Mouse (Mus musculus): ENCODE measurements around the gene Dis3l2. TPM values are rescaled to one million over a fixed set of nuclear protein-coding genes. Genes with fewer than 3 reads are reported as not detected.

The Dis3l2 gene
- polyA plus RNA-seq, 1 experiment from 2014 or later, result 8.8 TPM

DNA sequence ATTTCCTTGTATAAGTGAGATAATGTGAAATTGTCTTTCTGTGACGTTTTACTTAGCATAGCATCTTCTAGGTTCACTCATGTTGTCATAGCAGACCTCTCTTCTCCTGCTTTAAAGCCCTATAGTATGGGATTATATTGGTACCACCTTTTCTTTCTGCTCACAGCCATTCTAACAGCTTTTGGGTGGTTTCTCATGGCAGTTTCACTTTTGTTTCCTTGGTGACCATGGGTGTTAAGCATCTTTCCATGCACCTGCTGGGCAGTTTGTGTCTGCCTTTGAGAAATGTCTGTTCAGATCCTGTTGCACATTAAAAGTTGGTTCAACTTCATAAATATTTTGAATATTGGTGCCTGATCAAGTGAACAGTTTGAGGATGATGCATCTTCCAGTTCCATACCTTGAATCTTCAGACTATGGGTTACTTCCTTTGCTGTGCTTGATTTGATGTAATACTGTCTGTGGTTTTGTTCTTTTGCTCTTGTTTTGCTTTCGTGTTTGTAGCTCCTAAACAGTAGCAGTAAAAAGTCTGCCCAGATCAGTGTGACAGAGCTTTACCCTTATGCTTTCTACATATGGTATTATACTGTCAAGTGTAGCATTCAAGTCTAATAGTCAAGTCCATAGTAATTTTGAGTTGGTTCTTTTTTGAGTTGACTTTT lies 29.7 kb downstream of the Dis3l2 start:
- H3K4me1 ChIP-seq (replicated peaks), result no peaks in the 10 kb centered on the region; the same call in 1 of the 2 replicates
- H3K9me3 ChIP-seq (replicated peaks), result no peaks in the 10 kb centered on the region
- no peak overlapping the region for H3K4me2 ChIP-seq
- no peaks in the 10 kb centered on the region for H3K36me3 ChIP-seq
- H3K27me3 ChIP-seq, result no peaks in the 10 kb centered on the region
- H3K4me3 ChIP-seq (replicated peaks), result no peak overlapping the region
- ATAC-seq (ENCODE audit: low read depth) (no peak), DNase-seq (no peak)
- no peak overlapping the region for H3K27ac ChIP-seq
- 39% methylated on average over 2 of the region's 2 CpGs for WGBS (ENCODE audit: insufficient replicate concordance)
- H3K9ac ChIP-seq, result no peak overlapping the region

GRCm38 (mm10) chr1:86736414-86736813 lies 32.8 kb downstream of the Dis3l2 start:
- Histone ChIP-seq H3K9me3 (replicated peaks) (no peaks in the 10 kb centered on the region), H3K27ac (no peak overlapping the region), H3K4me2 (no peak overlapping the region), H3K9ac (no peak overlapping the region), H3K27me3 (no peaks in the 10 kb centered on the region), H3K4me3 (replicated peaks) (no peak overlapping the region), H3K36me3 (no peaks in the 10 kb centered on the region), H3K4me1 (replicated peaks) (peaks cover 2% of the 10 kb centered on the region; the same call in 1 of the 2 replicates)
- ATAC-seq (ENCODE audit: low read depth), result no peak
- no peak for DNase-seq
- WGBS (ENCODE audit: insufficient replicate concordance), result 46% methylated on average over 1 of the region's 1 CpGs

DNA sequence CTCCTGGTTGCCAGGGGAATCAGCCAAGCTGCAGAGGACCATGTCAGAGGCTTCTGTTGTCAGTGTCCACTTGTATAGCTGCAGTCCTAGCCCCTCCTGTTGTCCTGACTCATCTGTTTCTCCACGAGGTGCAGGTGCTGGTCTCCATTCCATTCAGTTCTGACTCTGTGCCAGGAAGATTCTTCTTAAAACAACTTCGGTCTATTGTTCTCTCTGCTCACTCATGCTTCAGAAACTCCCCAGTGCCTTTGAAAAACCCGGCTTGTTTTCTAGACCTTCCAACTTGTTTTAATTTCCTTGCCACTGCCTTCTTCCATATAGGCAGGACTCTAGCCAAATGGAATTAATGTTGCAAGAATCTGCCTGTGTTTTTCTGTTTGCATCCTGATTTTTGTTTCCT lies 39.3 kb downstream of the Dis3l2 start:
- H3K4me2 ChIP-seq, result no peak overlapping the region
- 0 out of 2 replicates have a peak, but pooled peaks cover 10% of the 10 kb centered on the region for H3K36me3 ChIP-seq
- H3K9me3 ChIP-seq (replicated peaks), result no peaks in the 10 kb centered on the region
- no peak overlapping the region for H3K9ac ChIP-seq
- H3K4me3 ChIP-seq (replicated peaks), result no peak overlapping the region
- ATAC-seq (ENCODE audit: low read depth) (no peak), DNase-seq (no peak)
- 69% methylated on average over 3 of the region's 3 CpGs for WGBS (ENCODE audit: insufficient replicate concordance)
- 0 out of 2 replicates have a peak, but pooled peaks cover 2% of the 10 kb centered on the region for H3K4me1 ChIP-seq (replicated peaks)
- no peak overlapping the region for H3K27ac ChIP-seq
- H3K27me3 ChIP-seq, result no peaks in the 10 kb centered on the region

GRCm38 (mm10) chr1:86747034-86747433 lies 43.4 kb downstream of the Dis3l2 start:
- DNase-seq, result no peak
- no peaks in the 10 kb centered on the region for H3K27me3 ChIP-seq
- no peak overlapping the region for H3K4me2 ChIP-seq
- no peak overlapping the region for H3K4me3 ChIP-seq (replicated peaks)
- no peaks in the 10 kb centered on the region for H3K9me3 ChIP-seq (replicated peaks)
- no peak overlapping the region for H3K27ac ChIP-seq
- no peaks in the 10 kb centered on the region for H3K4me1 ChIP-seq (replicated peaks)
- no peak for ATAC-seq (ENCODE audit: low read depth)
- 72% methylated on average over 2 of the region's 2 CpGs for WGBS (ENCODE audit: insufficient replicate concordance)
- peaks cover 14% of the 10 kb centered on the region; the same call in 1 of the 2 replicates for H3K36me3 ChIP-seq
- H3K9ac ChIP-seq, result no peak overlapping the region

GRCm38 (mm10) chr1:86750094-86750493 lies 46.5 kb downstream of the Dis3l2 start:
- Histone ChIP-seq H3K27me3 (no peaks in the 10 kb centered on the region), H3K36me3 (peaks cover 12% of the 10 kb centered on the region; the same call in 1 of the 2 replicates), H3K9ac (no peak overlapping the region), H3K4me3 (replicated peaks) (no peak overlapping the region), H3K27ac (no peak overlapping the region), H3K9me3 (replicated peaks) (no peaks in the 10 kb centered on the region), H3K4me2 (no peak overlapping the region), H3K4me1 (replicated peaks) (no peaks in the 10 kb centered on the region)
- no peak for DNase-seq
- WGBS (ENCODE audit: insufficient replicate concordance), result 57% methylated on average over 3 of the region's 3 CpGs
- ATAC-seq (ENCODE audit: low read depth), result no peak

- H3K4me1 ChIP-seq (replicated peaks), result no peaks in the 10 kb centered on the region
- whole genome bisulfite sequencing (ENCODE audit: insufficient replicate concordance), result 71% methylated on average over 8 of the region's 8 CpGs
- no peak overlapping the region for H3K4me3 ChIP-seq (replicated peaks)
- ATAC-seq (ENCODE audit: low read depth) (no peak), DNase-seq (no peak)
- H3K27me3 ChIP-seq, result no peaks in the 10 kb centered on the region
- peaks cover 4% of the 10 kb centered on the region; the same call in 1 of the 2 replicates for H3K36me3 ChIP-seq
- no peak overlapping the region for H3K27ac ChIP-seq
- no peak overlapping the region for H3K9ac ChIP-seq
- no peaks in the 10 kb centered on the region for H3K9me3 ChIP-seq (replicated peaks)
- H3K4me2 ChIP-seq, result no peak overlapping the region
These were observed 49.8 kb downstream of the Dis3l2 start for GRCm38 (mm10) chr1:86753416-86753815.

- H3K27me3 ChIP-seq, result no peaks in the 10 kb centered on the region
- ATAC-seq (ENCODE audit: low read depth) (no peak), DNase-seq (no peak)
- no peaks in the 10 kb centered on the region for H3K4me1 ChIP-seq (replicated peaks)
- no peak overlapping the region for H3K4me3 ChIP-seq (replicated peaks)
- no peak overlapping the region for H3K4me2 ChIP-seq
- H3K27ac ChIP-seq, result no peak overlapping the region
- WGBS (ENCODE audit: insufficient replicate concordance), result 75% methylated on average over 3 of the region's 3 CpGs
- no peak overlapping the region for H3K9ac ChIP-seq
- H3K36me3 ChIP-seq, result peaks cover 4% of the 10 kb centered on the region; the same call in 1 of the 2 replicates
- H3K9me3 ChIP-seq (replicated peaks), result no peaks in the 10 kb centered on the region
These were observed 50.7 kb downstream of the Dis3l2 start for GRCm38 (mm10) chr1:86754335-86754734.

GRCm38 (mm10) chr1:86758091-86758490 lies 54.5 kb downstream of the Dis3l2 start:
- H3K4me1 ChIP-seq (replicated peaks), result no peaks in the 10 kb centered on the region
- no peaks in the 10 kb centered on the region for H3K36me3 ChIP-seq
- no peak overlapping the region for H3K4me3 ChIP-seq (replicated peaks)
- ATAC-seq (ENCODE audit: low read depth) (no peak), DNase-seq (no peak)
- WGBS (ENCODE audit: insufficient replicate concordance), result 78% methylated on average over 6 of the region's 6 CpGs
- H3K9ac ChIP-seq, result no peak overlapping the region
- no peaks in the 10 kb centered on the region for H3K27me3 ChIP-seq
- H3K27ac ChIP-seq, result no peak overlapping the region
- H3K4me2 ChIP-seq, result no peak overlapping the region
- no peaks in the 10 kb centered on the region for H3K9me3 ChIP-seq (replicated peaks)

DNA sequence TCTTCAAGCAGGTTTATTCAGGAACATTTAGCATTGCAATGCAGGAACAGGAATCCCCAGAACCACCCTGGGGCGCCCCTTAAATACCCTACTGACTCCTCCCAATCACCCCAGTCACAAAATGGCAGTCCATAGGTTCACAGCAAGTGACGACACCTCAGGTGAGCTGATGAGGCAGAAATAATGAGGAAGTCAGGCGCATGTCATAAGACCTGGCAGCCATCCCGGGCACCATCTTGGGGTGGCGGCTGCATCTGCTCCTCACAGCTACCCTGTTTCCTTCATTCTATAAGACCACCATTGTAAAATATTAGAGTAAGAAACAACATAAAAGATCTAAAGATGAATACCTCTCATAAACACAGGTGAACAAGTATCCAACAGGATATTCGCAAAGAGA lies 58.6 kb downstream of the Dis3l2 start:
- no peaks in the 10 kb centered on the region for H3K36me3 ChIP-seq
- no peaks in the 10 kb centered on the region for H3K27me3 ChIP-seq
- DNase-seq, result no peak
- no peak overlapping the region for H3K4me2 ChIP-seq
- no peak overlapping the region for H3K4me3 ChIP-seq (replicated peaks)
- H3K27ac ChIP-seq, result no peak overlapping the region
- H3K4me1 ChIP-seq (replicated peaks), result no peaks in the 10 kb centered on the region
- WGBS (ENCODE audit: insufficient replicate concordance), result 76% methylated on average over 6 of the region's 6 CpGs
- H3K9ac ChIP-seq, result no peak overlapping the region
- H3K9me3 ChIP-seq (replicated peaks), result no peaks in the 10 kb centered on the region
- no peak for ATAC-seq (ENCODE audit: low read depth)

DNA sequence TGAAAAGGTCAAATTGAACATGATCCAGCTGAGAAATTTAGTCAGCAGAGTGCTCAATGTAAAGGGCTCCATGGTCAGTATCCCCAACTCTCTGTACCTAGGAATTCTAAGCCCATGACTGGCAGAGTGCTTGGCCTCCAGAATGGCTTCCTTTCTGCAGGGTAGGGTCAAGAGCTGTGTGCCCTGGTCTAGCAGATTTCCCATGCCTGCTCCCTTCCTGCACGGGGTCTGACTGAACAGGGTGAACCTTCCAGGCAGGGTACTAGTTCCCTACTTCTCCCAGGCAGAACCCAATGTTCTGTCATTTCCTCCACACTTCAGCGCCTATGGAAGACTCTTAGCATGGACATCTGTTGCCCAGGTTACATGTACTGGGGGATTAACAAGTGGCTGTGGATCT lies 97.6 kb downstream of the Dis3l2 start:
- H3K4me3 ChIP-seq (replicated peaks), result no peak overlapping the region
- no peaks in the 10 kb centered on the region for H3K36me3 ChIP-seq
- ATAC-seq (ENCODE audit: low read depth), result no peak
- no peak overlapping the region for H3K9ac ChIP-seq
- no peak for DNase-seq
- WGBS (ENCODE audit: insufficient replicate concordance), result 65% methylated on average over 2 of the region's 2 CpGs
- no peaks in the 10 kb centered on the region for H3K9me3 ChIP-seq (replicated peaks)
- no peaks in the 10 kb centered on the region for H3K27me3 ChIP-seq
- H3K4me2 ChIP-seq, result no peak overlapping the region
- no peak overlapping the region for H3K27ac ChIP-seq
- H3K4me1 ChIP-seq (replicated peaks), result no peaks in the 10 kb centered on the region

- WGBS (ENCODE audit: insufficient replicate concordance), result 62% methylated on average over 3 of the region's 3 CpGs
- no peaks in the 10 kb centered on the region for H3K36me3 ChIP-seq
These were observed 108.1 kb downstream of the Dis3l2 start for GRCm38 (mm10) chr1:86811756-86812155.

DNA sequence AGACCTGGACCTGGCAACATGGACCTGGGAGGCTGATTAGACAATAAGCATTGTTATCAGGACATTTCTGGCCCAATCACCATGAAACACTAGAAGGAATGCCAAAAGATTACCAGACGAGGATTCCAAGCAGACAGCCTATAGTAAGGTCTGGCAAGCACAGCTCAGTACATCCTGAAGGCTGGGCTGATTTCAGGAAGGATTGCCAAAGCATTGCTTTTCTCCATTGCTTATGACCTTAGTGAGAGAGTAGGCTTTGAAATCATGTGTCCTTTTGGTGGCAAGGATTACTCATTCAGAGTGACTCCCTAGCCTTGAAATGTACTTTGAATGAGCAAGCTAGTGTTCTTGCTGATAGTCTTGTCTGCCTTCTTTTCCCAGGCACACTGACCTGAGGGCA lies 118.7 kb downstream of the Dis3l2 start:
- H3K4me1 ChIP-seq (replicated peaks), result no peaks in the 10 kb centered on the region
- no peaks in the 10 kb centered on the region for H3K9me3 ChIP-seq (replicated peaks)
- no peak for DNase-seq
- no peak overlapping the region for H3K4me2 ChIP-seq
- ATAC-seq (ENCODE audit: low read depth), result no peak
- no peak overlapping the region for H3K4me3 ChIP-seq (replicated peaks)
- 36% methylated on average over 1 of the region's 1 CpGs for WGBS (ENCODE audit: insufficient replicate concordance)
- no peaks in the 10 kb centered on the region for H3K36me3 ChIP-seq
- H3K9ac ChIP-seq, result no peak overlapping the region
- H3K27ac ChIP-seq, result no peak overlapping the region
- no peaks in the 10 kb centered on the region for H3K27me3 ChIP-seq

More at GRCm38 (mm10) chr1:86811756-86812155, 108.1 kb downstream of the Dis3l2 start:
- Histone ChIP-seq H3K27me3 (no peaks in the 10 kb centered on the region), H3K27ac (no peak overlapping the region), H3K4me1 (replicated peaks) (no peaks in the 10 kb centered on the region), H3K4me2 (no peak overlapping the region), H3K9ac (no peak overlapping the region), H3K4me3 (replicated peaks) (no peak overlapping the region), H3K9me3 (replicated peaks) (no peaks in the 10 kb centered on the region)
- DNase-seq (no peak), ATAC-seq (ENCODE audit: low read depth) (no peak)

Data from liver, embryonic 13.5 days (tissue).